Mouse (Mus musculus): Measurements from ENCODE around the gene B4galt1. TPM values are rescaled to one million over a fixed set of nuclear protein-coding genes. Genes with fewer than 3 reads are reported as not detected.
A peak's percentile ranks its signal among the peaks of the same experiment; 100 is the strongest.

B4galt1 gene
- polyA plus RNA-seq, 1 experiment from 2014 or later = 8.8 TPM

DNA sequence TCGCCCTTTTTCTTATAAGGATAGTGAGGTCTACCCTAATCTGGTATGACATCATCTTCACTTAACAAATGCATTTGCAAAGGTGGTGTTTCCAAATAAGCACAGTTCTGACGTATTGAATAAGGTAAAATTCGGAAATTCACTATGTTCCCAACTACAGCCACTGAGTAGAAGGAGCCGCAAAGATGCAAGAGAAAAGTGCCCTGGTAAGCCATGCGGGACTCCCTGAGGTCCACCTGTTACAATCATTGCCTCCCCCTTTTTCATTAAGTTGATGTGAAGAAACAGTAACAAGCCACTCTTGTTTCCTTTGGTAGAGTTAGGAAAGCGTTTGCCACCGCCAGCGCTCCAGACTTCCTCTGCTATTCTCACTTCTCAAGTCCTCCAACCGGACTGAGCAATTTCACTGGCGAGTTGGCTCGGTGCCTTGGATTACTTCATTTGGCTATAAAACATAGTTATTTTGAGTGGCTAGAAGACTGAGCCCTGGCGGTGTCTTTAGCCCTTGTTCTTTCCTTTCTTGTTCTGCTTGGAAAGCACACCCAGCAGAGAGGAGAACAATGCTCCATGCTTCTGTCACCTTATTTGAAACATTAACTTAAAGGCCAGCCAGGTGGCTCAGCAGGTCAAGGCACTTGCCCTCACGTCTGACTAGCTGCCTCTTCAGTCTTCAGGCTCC is 14.9 kb upstream of the B4galt1 start:
- Histone ChIP-seq H3K27ac (replicated peaks) (no peak overlapping the region), H3K36me3 (no peaks in the 10 kb centered on the region), H3K4me1 (peaks cover 4% of the 10 kb centered on the region; the same call in 1 of the 2 replicates), H3K27me3 (replicated peaks) (no peaks in the 10 kb centered on the region), H3K9ac (replicated peaks) (no peak overlapping the region), H3K9me3 (replicated peaks) (no peaks in the 10 kb centered on the region), H3K4me3 (replicated peaks) (no peak overlapping the region), H3K4me2 (no peak overlapping the region)
- no peak for ATAC-seq (ENCODE audit: low FRiP score)
- 75% methylated on average over 13 of the region's 13 CpGs for WGBS

DNA sequence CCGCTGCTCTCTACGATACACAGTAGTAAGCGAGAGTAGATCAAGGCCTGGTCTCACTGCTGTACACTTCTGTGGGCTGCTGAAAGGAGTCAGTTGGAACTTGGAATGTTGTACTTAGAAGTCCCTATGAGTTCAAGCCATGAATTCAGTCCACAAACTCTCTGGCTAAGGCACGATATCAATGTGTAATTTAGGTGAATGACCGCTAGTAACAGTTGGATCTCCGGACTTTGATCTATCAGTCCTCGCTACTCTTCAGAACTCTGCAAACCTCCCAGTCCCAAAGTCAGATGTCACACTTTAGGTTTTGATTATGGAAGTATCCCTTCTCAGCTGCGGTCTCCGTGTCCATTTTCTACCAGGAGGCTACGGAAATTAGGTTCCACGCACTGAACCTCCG is 10.6 kb upstream of the B4galt1 start:
- Histone ChIP-seq H3K27me3 (replicated peaks) (no peaks in the 10 kb centered on the region), H3K4me3 (replicated peaks) (no peak overlapping the region), H3K4me1 (0 out of 2 replicates have a peak, but pooled peaks cover 4% of the 10 kb centered on the region), H3K9me3 (replicated peaks) (no peaks in the 10 kb centered on the region), H3K4me2 (no peak overlapping the region), H3K36me3 (no peaks in the 10 kb centered on the region), H3K9ac (replicated peaks) (no peak overlapping the region), H3K27ac (replicated peaks) (no peak overlapping the region)
- no peak for ATAC-seq (ENCODE audit: low FRiP score)
- 93% methylated on average over 12 of the region's 12 CpGs for WGBS

DNA sequence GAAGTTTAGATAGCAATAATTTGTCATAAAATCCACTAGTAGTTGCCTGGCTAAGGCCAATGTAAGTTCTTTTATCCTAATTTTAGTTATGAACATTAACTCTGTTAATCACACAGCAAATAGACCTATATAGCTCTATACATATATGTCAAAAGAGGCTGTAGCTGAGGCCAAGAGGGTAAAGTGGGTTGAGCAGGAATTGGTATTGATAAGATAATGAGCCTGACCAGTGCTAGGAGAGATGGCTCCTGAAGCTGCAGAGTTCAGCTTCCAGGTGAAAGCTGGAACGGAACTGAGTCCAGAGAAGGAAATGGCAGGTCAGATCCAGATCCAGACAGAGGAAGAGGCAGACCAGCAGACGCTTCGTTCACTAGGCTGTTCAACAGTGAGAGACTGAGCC is 9.5 kb upstream of the B4galt1 start:
- no peak overlapping the region for H3K4me2 ChIP-seq
- ATAC-seq (ENCODE audit: low FRiP score) = no peak
- H3K9me3 ChIP-seq (replicated peaks) = no peaks in the 10 kb centered on the region
- H3K36me3 ChIP-seq = no peaks in the 10 kb centered on the region
- H3K27me3 ChIP-seq (replicated peaks) = no peaks in the 10 kb centered on the region
- WGBS = 95% methylated on average over 3 of the region's 3 CpGs
- H3K4me3 ChIP-seq (replicated peaks) = no peak overlapping the region
- H3K27ac ChIP-seq (replicated peaks) = no peak overlapping the region
- H3K9ac ChIP-seq (replicated peaks) = no peak overlapping the region
- H3K4me1 ChIP-seq = no peaks in the 10 kb centered on the region

DNA sequence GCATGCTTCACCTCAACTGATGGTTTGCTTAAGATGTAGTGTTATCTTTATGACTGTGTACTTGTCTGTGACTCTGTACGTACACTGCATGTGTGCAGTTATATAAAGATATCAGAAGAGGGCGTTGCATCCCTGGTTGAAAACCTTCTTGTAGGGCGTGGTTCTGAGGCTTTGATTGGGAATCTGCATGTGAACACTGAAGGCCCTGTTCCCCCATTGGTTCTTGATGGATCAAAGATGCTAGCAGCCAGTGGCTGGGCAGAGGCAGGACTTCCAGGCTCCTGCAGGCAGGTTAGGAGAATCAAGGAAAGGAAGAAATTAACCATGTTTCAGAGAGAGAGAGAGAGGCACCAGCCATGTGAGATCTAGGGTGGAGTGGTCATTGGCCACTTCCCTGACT is 7.3 kb upstream of the B4galt1 start:
- Histone ChIP-seq H3K27ac (replicated peaks) (no peak overlapping the region), H3K4me2 (no peak overlapping the region), H3K9me3 (replicated peaks) (no peaks in the 10 kb centered on the region), H3K36me3 (no peaks in the 10 kb centered on the region), H3K4me1 (no peaks in the 10 kb centered on the region), H3K27me3 (replicated peaks) (no peaks in the 10 kb centered on the region), H3K9ac (replicated peaks) (no peak overlapping the region), H3K4me3 (replicated peaks) (no peak overlapping the region)
- ATAC-seq (ENCODE audit: low FRiP score) = no peak
- WGBS = 87% methylated on average over 3 of the region's 3 CpGs

DNA sequence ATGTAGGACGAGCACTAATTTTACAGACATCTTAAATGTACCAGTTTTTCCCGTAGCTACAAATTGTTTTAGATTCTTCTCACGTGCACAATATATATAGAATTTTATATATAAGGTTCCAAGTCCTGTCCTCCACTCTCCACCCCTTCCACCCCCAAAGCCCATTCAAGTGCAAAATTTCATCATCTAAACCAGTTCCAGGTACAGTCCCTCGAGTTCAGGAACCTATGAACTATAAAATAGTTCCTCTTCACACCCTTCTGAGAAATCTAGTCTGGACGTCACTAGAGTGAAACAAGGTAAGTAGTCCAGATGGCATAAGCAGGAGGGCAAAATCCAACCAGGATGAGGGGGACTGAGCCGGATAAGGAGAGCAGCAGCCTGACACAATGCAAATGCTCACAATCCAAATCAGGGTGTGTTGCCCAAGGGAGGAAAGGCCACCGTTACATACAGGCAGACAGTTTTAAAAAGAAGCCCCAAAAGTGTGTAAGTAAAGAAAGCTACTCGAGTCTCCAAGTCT is 4.1 kb upstream of the B4galt1 start:
- H3K27ac ChIP-seq (replicated peaks) = no peak overlapping the region
- H3K4me2 ChIP-seq = no peak overlapping the region
- H3K9ac ChIP-seq (replicated peaks) = no peak overlapping the region
- H3K4me1 ChIP-seq = peaks cover 13% of the 10 kb centered on the region
- H3K36me3 ChIP-seq = no peaks in the 10 kb centered on the region
- no peak for ATAC-seq (ENCODE audit: low FRiP score)
- no peak overlapping the region for H3K4me3 ChIP-seq (replicated peaks)
- no peaks in the 10 kb centered on the region for H3K27me3 ChIP-seq (replicated peaks)
- no peaks in the 10 kb centered on the region for H3K9me3 ChIP-seq (replicated peaks)
- WGBS = 87% methylated on average over 8 of the region's 8 CpGs

DNA sequence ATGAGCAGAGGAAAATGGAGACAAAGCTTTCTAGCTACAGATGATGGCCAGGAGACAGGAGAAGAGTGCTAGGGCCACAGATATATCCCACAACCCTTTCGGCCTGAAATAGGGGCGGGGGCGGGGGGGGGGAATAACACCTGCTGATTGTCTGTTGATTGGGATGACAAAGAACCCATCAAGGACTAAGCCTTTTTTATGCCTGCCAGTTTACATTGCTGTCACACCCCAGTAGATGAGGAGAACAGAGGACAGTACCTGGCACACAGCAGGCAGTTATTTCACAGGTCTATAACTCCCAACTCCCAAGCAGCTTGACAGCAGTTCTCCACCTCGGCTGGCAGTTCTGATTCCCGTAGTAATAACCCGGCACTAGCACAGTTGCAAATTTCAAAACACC is 2.8 kb upstream of the B4galt1 start:
- H3K9ac ChIP-seq (replicated peaks) = no peak overlapping the region
- H3K4me1 ChIP-seq = peaks cover 26% of the 10 kb centered on the region
- no peaks in the 10 kb centered on the region for H3K27me3 ChIP-seq (replicated peaks)
- WGBS = 71% methylated on average over 6 of the region's 6 CpGs
- no peaks in the 10 kb centered on the region for H3K36me3 ChIP-seq
- no peak overlapping the region for H3K4me2 ChIP-seq
- H3K4me3 ChIP-seq (replicated peaks) = no peak overlapping the region
- no peak overlapping the region for H3K27ac ChIP-seq (replicated peaks)
- no peaks in the 10 kb centered on the region for H3K9me3 ChIP-seq (replicated peaks)
- ATAC-seq (ENCODE audit: low FRiP score) = no peak

DNA sequence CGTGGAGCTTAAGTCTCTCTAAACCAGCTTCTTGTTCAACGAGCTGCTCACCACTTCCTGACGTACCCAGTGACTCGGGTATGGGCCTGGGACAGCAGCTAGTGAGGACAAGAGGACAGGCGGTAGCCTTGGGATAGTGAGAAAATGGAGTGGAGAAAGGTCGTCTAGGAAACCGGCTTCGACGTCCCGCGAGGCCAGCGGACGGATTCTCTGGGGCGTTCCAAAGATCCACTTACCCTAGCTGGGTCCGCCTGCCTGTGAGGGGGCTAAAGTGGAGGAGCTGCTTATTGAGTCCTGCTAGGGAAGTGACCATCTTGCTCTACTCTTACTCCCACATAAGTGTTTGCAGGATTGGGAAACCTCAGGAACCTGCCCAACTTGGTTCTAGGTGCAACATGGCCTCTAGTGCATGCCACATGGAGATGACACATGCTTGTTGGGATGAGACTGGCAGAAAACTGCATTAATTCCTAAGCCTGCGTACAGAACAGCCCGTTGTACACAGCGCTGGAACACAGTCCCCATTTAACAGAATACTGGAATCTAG is 655 bp upstream of the B4galt1 start:
- H3K36me3 ChIP-seq = no peaks in the 10 kb centered on the region
- peak overlapping the region; percentile 49 for H3K9ac ChIP-seq (replicated peaks)
- H3K4me1 ChIP-seq = peaks cover 39% of the 10 kb centered on the region
- H3K4me3 ChIP-seq (replicated peaks) = peak overlapping the region; percentile 79
- H3K4me2 ChIP-seq = peak overlapping the region; percentile 67
- H3K27me3 ChIP-seq (replicated peaks) = no peaks in the 10 kb centered on the region
- no peak; the same call in none of the 2 replicates for ATAC-seq (ENCODE audit: low FRiP score)
- H3K9me3 ChIP-seq (replicated peaks) = no peaks in the 10 kb centered on the region
- 13% methylated on average over 18 of the region's 18 CpGs for WGBS
- H3K27ac ChIP-seq (replicated peaks) = peak overlapping the region; percentile 83

DNA sequence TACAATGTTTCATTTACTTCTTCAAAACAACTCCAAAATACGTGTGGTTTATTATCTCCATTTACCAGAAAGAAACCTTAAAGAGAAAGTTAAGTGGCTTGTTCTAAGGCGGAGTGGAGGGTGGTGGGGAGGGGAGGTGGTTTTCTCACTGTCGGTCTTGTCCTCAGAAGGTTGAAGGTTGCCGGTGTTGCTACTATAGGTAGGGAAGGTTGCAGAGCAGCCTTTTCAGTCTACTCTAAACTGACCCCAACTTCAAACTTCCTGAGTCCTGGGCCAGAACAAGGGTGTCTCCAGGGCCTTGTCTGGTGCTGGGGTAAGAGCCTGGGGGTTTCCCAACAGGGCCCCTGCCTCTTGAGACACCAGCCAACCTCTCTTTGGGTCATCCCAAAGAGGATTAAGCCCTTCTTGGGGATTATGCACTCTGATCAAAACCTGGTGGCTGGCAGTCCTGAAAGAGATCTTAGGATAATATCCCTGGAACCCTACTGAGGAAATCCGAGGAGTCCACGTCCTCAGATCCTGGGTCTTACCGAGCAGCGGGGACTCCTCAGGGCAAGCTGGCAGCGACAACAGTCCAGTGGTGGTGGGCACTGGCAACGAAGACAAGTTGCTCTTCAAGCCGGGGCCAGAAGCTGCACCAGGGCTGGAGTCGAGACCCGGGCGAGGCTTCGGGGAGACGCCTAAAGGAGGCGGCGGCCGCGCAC is 792 bp downstream of the B4galt1 start:
- Histone ChIP-seq H3K4me2 (peak overlapping the region; percentile 67), H3K4me3 (replicated peaks) (peak overlapping the region; percentile 79), H3K36me3 (no peaks in the 10 kb centered on the region), H3K27me3 (replicated peaks) (no peaks in the 10 kb centered on the region), H3K9ac (replicated peaks) (peak overlapping the region; percentile 83), H3K27ac (replicated peaks) (peak overlapping the region; percentile 83), H3K4me1 (peaks cover 39% of the 10 kb centered on the region), H3K9me3 (replicated peaks) (no peaks in the 10 kb centered on the region)
- WGBS = 2% methylated on average over 20 of the region's 20 CpGs
- no peak for ATAC-seq (ENCODE audit: low FRiP score)

DNA sequence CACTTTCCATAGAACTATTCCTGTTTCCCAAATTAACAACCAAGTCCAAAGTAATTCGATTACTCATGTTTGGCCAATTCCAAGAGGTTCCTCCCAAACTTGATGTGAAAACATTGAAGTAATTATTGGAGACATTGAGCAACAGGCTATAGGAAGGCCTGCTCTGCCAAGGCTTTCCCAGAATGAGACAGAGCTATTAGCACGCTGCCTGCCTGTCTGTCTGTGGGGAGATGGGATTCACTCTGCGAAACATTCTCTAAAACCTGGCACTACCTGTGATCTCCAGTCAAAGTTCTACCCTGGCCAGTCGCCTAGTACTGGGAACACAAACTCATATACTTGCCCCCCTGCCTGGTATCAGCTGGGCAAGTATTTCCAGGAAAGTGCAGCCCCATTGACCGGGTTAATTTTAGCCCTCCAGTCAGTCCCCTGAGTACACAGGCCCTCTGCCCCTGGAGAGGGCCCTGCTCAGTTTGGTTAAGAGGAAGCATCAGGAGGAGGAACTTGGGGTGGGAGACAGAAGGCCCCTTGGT is 1.5 kb downstream of the B4galt1 start:
- H3K4me3 ChIP-seq (replicated peaks) = peak overlapping the region; percentile 79
- no peak for ATAC-seq (ENCODE audit: low FRiP score)
- H3K9ac ChIP-seq (replicated peaks) = peak overlapping the region; percentile 83
- H3K27me3 ChIP-seq (replicated peaks) = no peaks in the 10 kb centered on the region
- H3K4me2 ChIP-seq = peak overlapping the region; percentile 67
- WGBS = 41% methylated on average over 5 of the region's 5 CpGs
- no peaks in the 10 kb centered on the region for H3K36me3 ChIP-seq
- H3K9me3 ChIP-seq (replicated peaks) = no peaks in the 10 kb centered on the region
- peaks cover 39% of the 10 kb centered on the region for H3K4me1 ChIP-seq
- peak overlapping the region; percentile 20; the same call in 1 of the 2 replicates for H3K27ac ChIP-seq (replicated peaks)

DNA sequence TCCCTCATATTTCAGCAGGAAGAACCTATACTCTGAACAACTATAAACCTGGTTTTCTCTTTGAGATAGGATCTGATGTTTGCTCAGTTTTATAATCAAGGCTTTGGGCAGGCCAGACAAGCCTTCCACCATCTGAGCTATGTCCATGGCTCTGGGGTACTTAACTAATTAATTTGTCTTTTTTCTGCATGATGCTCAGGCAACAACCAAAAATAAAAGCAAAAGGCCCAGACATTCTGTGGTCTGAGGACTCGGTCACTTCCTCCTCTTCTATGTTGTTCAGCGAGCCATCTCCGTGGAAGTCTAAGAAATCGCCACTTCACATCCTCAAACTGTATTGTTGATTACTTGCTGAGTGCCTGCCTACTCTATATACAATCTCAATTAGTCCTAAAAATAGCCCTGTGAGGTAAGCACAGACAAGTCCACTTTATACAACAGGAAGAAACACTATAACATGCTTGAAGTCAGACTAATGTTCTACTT is 2.0 kb downstream of the B4galt1 start:
- peak overlapping the region; percentile 79 for H3K4me3 ChIP-seq (replicated peaks)
- peak overlapping the region; percentile 83; the same call in 1 of the 2 replicates for H3K9ac ChIP-seq (replicated peaks)
- no peaks in the 10 kb centered on the region for H3K27me3 ChIP-seq (replicated peaks)

DNA sequence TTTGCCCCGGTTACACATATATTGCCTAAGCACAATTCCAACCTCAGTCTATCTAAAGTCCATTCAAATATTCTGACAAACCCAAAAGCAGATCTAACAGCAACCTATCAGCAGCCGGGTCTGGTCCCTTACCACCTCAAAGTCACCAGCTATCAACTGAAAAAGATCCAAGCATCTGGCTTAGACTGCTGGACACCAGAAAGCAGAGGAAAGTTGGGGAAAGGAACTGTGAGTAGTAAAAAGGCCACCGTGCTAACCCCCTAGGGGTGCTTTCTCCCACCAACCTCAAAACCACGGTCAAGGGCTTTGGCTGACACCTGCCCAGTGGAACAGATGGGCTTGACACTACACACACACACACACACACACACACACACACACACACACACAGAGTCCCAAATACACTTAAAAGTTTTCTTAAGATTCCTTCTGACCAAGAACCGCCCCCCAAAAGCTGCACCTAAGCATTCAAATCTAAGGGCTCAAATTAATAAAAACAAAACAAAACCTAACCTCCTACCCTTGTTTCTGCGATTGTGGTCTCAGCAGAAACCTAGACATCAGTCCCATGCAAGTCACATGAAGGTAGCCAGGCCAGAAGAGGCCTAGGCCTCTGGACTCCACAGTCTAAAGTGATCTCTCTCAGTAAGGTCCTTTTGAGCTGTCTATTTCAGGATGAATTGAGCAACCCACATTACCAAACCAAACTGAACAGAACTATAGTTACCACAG is 2.6 kb downstream of the B4galt1 start:
- peaks cover 39% of the 10 kb centered on the region for H3K4me1 ChIP-seq
- H3K36me3 ChIP-seq = no peaks in the 10 kb centered on the region
- ATAC-seq (ENCODE audit: low FRiP score) = no peak
- H3K27ac ChIP-seq (replicated peaks) = peak overlapping the region; percentile 20; the same call in 1 of the 2 replicates
- 78% methylated on average over 6 of the region's 6 CpGs for WGBS
- H3K9ac ChIP-seq (replicated peaks) = peak overlapping the region; percentile 83; the same call in 1 of the 2 replicates
- H3K4me3 ChIP-seq (replicated peaks) = peak overlapping the region; percentile 79
- H3K9me3 ChIP-seq (replicated peaks) = no peaks in the 10 kb centered on the region
- H3K27me3 ChIP-seq (replicated peaks) = no peaks in the 10 kb centered on the region
- H3K4me2 ChIP-seq = peak overlapping the region; percentile 67

More for the DNA sequence above, 2.0 kb downstream of the B4galt1 start:
- Histone ChIP-seq H3K4me1 (peaks cover 39% of the 10 kb centered on the region), H3K27ac (replicated peaks) (peak overlapping the region; percentile 20; the same call in 1 of the 2 replicates), H3K36me3 (no peaks in the 10 kb centered on the region), H3K9me3 (replicated peaks) (no peaks in the 10 kb centered on the region), H3K4me2 (peak overlapping the region; percentile 67)
- no peak for ATAC-seq (ENCODE audit: low FRiP score)
- 70% methylated on average over 4 of the region's 4 CpGs for WGBS

All from neural tube, embryonic 15.5 days (tissue).